Mouse (Mus musculus): ENCODE measurements around the gene Armc2. TPM values are rescaled to one million over a fixed set of nuclear protein-coding genes. Genes with fewer than 3 reads are reported as not detected.
A peak's percentile ranks its signal among the peaks of the same experiment; 100 is the strongest.

Gene Armc2
- polyA plus RNA-seq, 1 experiment from 2014 or later = 0.21 TPM

GRCm38 (mm10) chr10:41896865-41897264, 121.4 kb downstream of the Armc2 start:
- 89% methylated on average over 2 of the region's 2 CpGs for WGBS (ENCODE audit: insufficient replicate concordance)
- Histone ChIP-seq H3K27me3 (ENCODE audit: insufficient read depth, low read length) (no peaks in the 10 kb centered on the region), H3K4me1 (ENCODE audit: insufficient read depth) (peaks cover 13% of the 10 kb centered on the region), H3K9ac (replicated peaks) (no peak overlapping the region), H3K27ac (ENCODE audit: low read depth) (no peak overlapping the region), H3K36me3 (replicated peaks; ENCODE audit: insufficient read depth, low read length) (peaks cover 37% of the 10 kb centered on the region), H3K4me3 (ENCODE audit: low read depth, low read length) (no peak overlapping the region), H3K9me3 (ENCODE audit: low read length) (no peaks in the 10 kb centered on the region), H3K4me2 (ENCODE audit: low read depth, low read length) (no peak overlapping the region)
- DNase-seq (no peak), ATAC-seq (no peak)
- TF ChIP-seq EP300 (IDR thresholded peaks at IDR 0.05; ENCODE audit: low read depth) = no peak
- TF ChIP-seq CTCF (IDR thresholded peaks at IDR 0.05; ENCODE audit: low read depth) = no peak

GRCm38 (mm10) chr10:41896425-41896824, 121.8 kb downstream of the Armc2 start:
- TF ChIP-seq EP300 (IDR thresholded peaks at IDR 0.05; ENCODE audit: low read depth) = no peak
- TF ChIP-seq CTCF (IDR thresholded peaks at IDR 0.05; ENCODE audit: low read depth) = no peak
- no peaks in the 10 kb centered on the region for H3K27me3 ChIP-seq (ENCODE audit: insufficient read depth, low read length)
- H3K36me3 ChIP-seq (replicated peaks; ENCODE audit: insufficient read depth, low read length) = peaks cover 36% of the 10 kb centered on the region
- H3K9me3 ChIP-seq (ENCODE audit: low read length) = no peaks in the 10 kb centered on the region
- H3K27ac ChIP-seq (ENCODE audit: low read depth) = no peak overlapping the region
- peaks cover 14% of the 10 kb centered on the region for H3K4me1 ChIP-seq (ENCODE audit: insufficient read depth)
- H3K9ac ChIP-seq (replicated peaks) = no peak overlapping the region
- no peak for DNase-seq
- no peak for ATAC-seq
- no peak overlapping the region for H3K4me2 ChIP-seq (ENCODE audit: low read depth, low read length)
- H3K4me3 ChIP-seq (ENCODE audit: low read depth, low read length) = no peak overlapping the region

GRCm38 (mm10) chr10:41893433-41894411, 124.5 kb downstream of the Armc2 start:
- WGBS (ENCODE audit: insufficient replicate concordance) = 50% methylated on average over 4 of the region's 4 CpGs
- Histone ChIP-seq H3K4me3 (ENCODE audit: low read depth, low read length) (no peak overlapping the region), H3K9ac (replicated peaks) (no peak overlapping the region), H3K36me3 (replicated peaks; ENCODE audit: insufficient read depth, low read length) (peaks cover 24% of the 10 kb centered on the region), H3K9me3 (ENCODE audit: low read length) (no peaks in the 10 kb centered on the region), H3K27ac (ENCODE audit: low read depth) (peak overlapping the region; percentile 58), H3K27me3 (ENCODE audit: insufficient read depth, low read length) (no peaks in the 10 kb centered on the region), H3K4me1 (ENCODE audit: insufficient read depth) (peaks cover 27% of the 10 kb centered on the region), H3K4me2 (ENCODE audit: low read depth, low read length) (no peak overlapping the region)
- DNase-seq = no peak
- TF ChIP-seq CTCF (IDR thresholded peaks at IDR 0.05; ENCODE audit: low read depth) = no peak
- no peak; the same call in none of the 2 replicates for TF ChIP-seq EP300 (IDR thresholded peaks at IDR 0.05; ENCODE audit: low read depth)
- peak; percentile 81 for ATAC-seq

- H3K27me3 ChIP-seq (ENCODE audit: insufficient read depth, low read length) = no peaks in the 10 kb centered on the region
- H3K9ac ChIP-seq (replicated peaks) = no peak overlapping the region
- H3K4me1 ChIP-seq (ENCODE audit: insufficient read depth) = peaks cover 35% of the 10 kb centered on the region
- TF ChIP-seq CTCF (IDR thresholded peaks at IDR 0.05; ENCODE audit: low read depth) (no peak), EP300 (IDR thresholded peaks at IDR 0.05; ENCODE audit: low read depth) (no peak)
- 55% methylated on average over 4 of the region's 4 CpGs for WGBS (ENCODE audit: insufficient replicate concordance)
- DNase-seq = no peak
- peaks cover 9% of the 10 kb centered on the region for H3K36me3 ChIP-seq (replicated peaks; ENCODE audit: insufficient read depth, low read length)
- H3K4me3 ChIP-seq (ENCODE audit: low read depth, low read length) = no peak overlapping the region
- H3K9me3 ChIP-seq (ENCODE audit: low read length) = no peaks in the 10 kb centered on the region
- no peak overlapping the region for H3K27ac ChIP-seq (ENCODE audit: low read depth)
- ATAC-seq = no peak
- no peak overlapping the region for H3K4me2 ChIP-seq (ENCODE audit: low read depth, low read length)
Observed at GRCm38 (mm10) chr10:41891312-41891711, 126.9 kb downstream of the Armc2 start.

GRCm38 (mm10) chr10:41890537-41890936, 127.7 kb downstream of the Armc2 start:
- no peak for ATAC-seq

GRCm38 (mm10) chr10:41889566-41889965, 128.7 kb downstream of the Armc2 start:
- TF ChIP-seq CTCF (IDR thresholded peaks at IDR 0.05; ENCODE audit: low read depth) = no peak
- TF ChIP-seq EP300 (IDR thresholded peaks at IDR 0.05; ENCODE audit: low read depth) = peak; percentile 82
- H3K27me3 ChIP-seq (ENCODE audit: insufficient read depth, low read length) = no peaks in the 10 kb centered on the region
- H3K4me2 ChIP-seq (ENCODE audit: low read depth, low read length) = peak overlapping the region; percentile 87
- H3K27ac ChIP-seq (ENCODE audit: low read depth) = peak overlapping the region; percentile 25; the same call in 1 of the 2 replicates
- no peak for ATAC-seq
- peaks cover 1% of the 10 kb centered on the region for H3K36me3 ChIP-seq (replicated peaks; ENCODE audit: insufficient read depth, low read length)
- peak overlapping the region; percentile 76; the same call in 1 of the 2 replicates for H3K4me3 ChIP-seq (ENCODE audit: low read depth, low read length)
- no peak for DNase-seq
- no peaks in the 10 kb centered on the region for H3K9me3 ChIP-seq (ENCODE audit: low read length)
- 58% methylated on average over 5 of the region's 5 CpGs for WGBS (ENCODE audit: insufficient replicate concordance)
- H3K9ac ChIP-seq (replicated peaks) = 0 out of 2 replicates have a peak overlapping the region, but pooled peaks have one; percentile 13
- H3K4me1 ChIP-seq (ENCODE audit: insufficient read depth) = peaks cover 35% of the 10 kb centered on the region

More at GRCm38 (mm10) chr10:41890537-41890936, 127.7 kb downstream of the Armc2 start:
- H3K27ac ChIP-seq (ENCODE audit: low read depth) = peak overlapping the region; percentile 44; the same call in 1 of the 2 replicates
- H3K9ac ChIP-seq (replicated peaks) = no peak overlapping the region; the same call in 1 of the 2 replicates
- H3K4me3 ChIP-seq (ENCODE audit: low read depth, low read length) = no peak overlapping the region
- H3K27me3 ChIP-seq (ENCODE audit: insufficient read depth, low read length) = no peaks in the 10 kb centered on the region
- H3K4me1 ChIP-seq (ENCODE audit: insufficient read depth) = peaks cover 35% of the 10 kb centered on the region
- TF ChIP-seq CTCF (IDR thresholded peaks at IDR 0.05; ENCODE audit: low read depth) = no peak
- no peak for TF ChIP-seq EP300 (IDR thresholded peaks at IDR 0.05; ENCODE audit: low read depth)
- peak overlapping the region; percentile 11; the same call in 1 of the 2 replicates for H3K4me2 ChIP-seq (ENCODE audit: low read depth, low read length)
- H3K9me3 ChIP-seq (ENCODE audit: low read length) = no peaks in the 10 kb centered on the region
- peaks cover 4% of the 10 kb centered on the region for H3K36me3 ChIP-seq (replicated peaks; ENCODE audit: insufficient read depth, low read length)
- DNase-seq = no peak

Data from liver, postnatal 0 days (tissue).